Mouse (Mus musculus) heart, postnatal 0 days (tissue): ENCODE data around the gene Nos3. TPM values are rescaled to one million over a fixed set of nuclear protein-coding genes. Genes with fewer than 3 reads are reported as not detected.

Experiments used
- ATAC-seq: fragments of 200-750 bp; cut with Nextera tagmentation; 2 replicates; pipeline ENCODE4 v1.8.0; 2017; ENCODE audit warnings: low read depth, moderate number of reproducible peaks, moderate library complexity; ENCODE audit not compliant: insufficient read depth
- DNase-seq: peaks from one replicate; pipeline ENCODE4 v3.0.0-alpha.2; 2016; ENCODE audit warnings: low spot score
- H3K27ac ChIP-seq: fragments of 300-500 bp; sonication (generic); 2 replicates; pipeline ENCODE4 v1.5.1; 2014; ENCODE audit warnings: low read depth, mild to moderate bottlenecking
- H3K27me3 ChIP-seq: fragments of 300-500 bp; sonication (generic); 2 replicates; pipeline ENCODE4 v1.6.1; 2014; ENCODE audit warnings: low read length, mixed read lengths; ENCODE audit not compliant: control insufficient read depth, insufficient read depth
- H3K36me3 ChIP-seq: fragments of 300-500 bp; sonication (generic); replicated peaks from 2 replicates; pipeline ENCODE4 v1.6.1; 2014; ENCODE audit warnings: low read length, mixed read lengths; ENCODE audit not compliant: control insufficient read depth, insufficient read depth
- H3K4me1 ChIP-seq: fragments of 300-500 bp; sonication (generic); 2 replicates; pipeline ENCODE4 v1.6.1; 2014; ENCODE audit warnings: antibody characterized with exemption; ENCODE audit not compliant: control insufficient read depth, insufficient read depth
- H3K4me2 ChIP-seq: fragments of 300-500 bp; sonication (generic); 2 replicates; pipeline ENCODE4 v1.6.1; 2014; ENCODE audit warnings: low read depth, mild to moderate bottlenecking, low read length, moderate library complexity
- H3K4me3 ChIP-seq: fragments of 300-500 bp; sonication (generic); 2 replicates; pipeline ENCODE4 v1.5.1; 2014; ENCODE audit warnings: low read depth, low read length
- H3K9ac ChIP-seq: fragments of 300-500 bp; sonication (generic); replicated peaks from 2 replicates; pipeline ENCODE4 v1.6.1; 2014; ENCODE audit warnings: low read depth, low read length, mixed read lengths
- H3K9me3 ChIP-seq: fragments of 300-500 bp; sonication (generic); replicated peaks from 2 replicates; pipeline ENCODE4 v1.6.1; 2016; ENCODE audit warnings: low read length; ENCODE audit not compliant: control insufficient read depth
- CTCF ChIP-seq: IDR thresholded peaks from 2 replicates; pipeline ENCODE4 v1.5.1; 2016; ENCODE audit warnings: antibody characterized with exemption, control low read depth, low read depth
- EP300 ChIP-seq: IDR thresholded peaks from 2 replicates; pipeline ENCODE4 v1.6.1; 2016; ENCODE audit warnings: antibody characterized with exemption, low read depth
- WGBS: fragments of 180-500 bp; shearing (Covaris S2); extraction: QIAGEN DNeasy Blood & Tissue Kit; methylation state at CpG from one replicate; pipeline ENCODE4 v1.1.7; 2014; 5-methylcytosine and 5-hydroxymethylcytosine counted together
- polyA plus RNA-seq: library from polyadenylated mRNA; unstranded; fragments of >200 nt; fragmentation: Nextera tagmentation; extraction: Ambion mirVana; gene quantifications from 2 replicates; pipeline ENCODE4 v1.2.1, GENCODE M21; 2015
- total RNA-seq: library from RNA; depleted of rRNA; stranded (reverse); fragments of >200 nt; gene quantifications from 2 replicates; pipeline ENCODE4 v1.2.3, GENCODE M21; 2014; ENCODE audit warnings: low replicate concordance

Gene Nos3
- total and polyA plus RNA-seq, 2 experiments from 2014 or later = 25.6 to 50.9 TPM

GRCm38 (mm10) chr5:24350531-24351250, 13.9 kb upstream of the Nos3 start:
- Histone ChIP-seq H3K4me2 (peak overlapping the region; percentile 79), H3K4me1 (peaks cover 31% of the 10 kb centered on the region), H3K27ac (peak overlapping the region; percentile 98), H3K4me3 (peak overlapping the region; percentile 81), H3K27me3 (no peaks in the 10 kb centered on the region), H3K36me3 (peaks cover 20% of the 10 kb centered on the region; the same call in 1 of the 2 replicates), H3K9ac (peak overlapping the region; percentile 95), H3K9me3 (no peaks in the 10 kb centered on the region)
- 24% methylated on average over 14 of the region's 15 CpGs for WGBS
- DNase-seq (peak; percentile 40), ATAC-seq (peak; percentile 12; the same call in 1 of the 2 replicates)
- TF ChIP-seq CTCF (0 out of 2 replicates have a peak, but pooled peaks have one; percentile 11), EP300 (no peak)

DNA sequence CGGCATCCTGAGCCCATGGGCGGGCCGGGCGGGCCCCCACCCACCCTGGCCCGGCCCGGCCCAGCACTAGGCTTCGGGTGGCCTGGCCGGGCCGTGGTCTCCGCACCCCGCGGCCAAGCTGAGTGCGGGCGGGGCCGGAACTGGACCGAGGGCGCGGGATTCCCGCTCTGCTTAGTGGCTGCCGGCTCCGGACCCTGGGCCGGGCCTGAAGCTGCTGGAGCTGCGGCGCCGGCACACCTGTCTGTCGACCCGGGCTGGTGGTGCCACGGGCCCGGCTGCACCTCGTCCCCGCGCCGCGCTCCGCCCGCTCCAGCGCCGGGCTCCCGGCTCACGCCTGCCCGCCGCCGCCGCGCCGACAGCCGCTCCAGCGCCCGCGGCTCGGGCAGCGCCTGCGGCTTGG, 13.3 kb upstream of the Nos3 start, which contains the start of gene Kcnh2:
TSS of gene Kcnh2 (minus strand) at position 327 of the 400 bp plus-strand sequence.
- H3K27me3 ChIP-seq = no peaks in the 10 kb centered on the region
- DNase-seq (no peak), ATAC-seq (peak; percentile 1; the same call in 1 of the 2 replicates)
- peak within 1 kb of the TSS; percentile 79 for H3K4me2 ChIP-seq
- under 1% methylated on average over 30 of the region's 53 CpGs for WGBS
- H3K36me3 ChIP-seq = peaks cover 15% of the 10 kb centered on the region; the same call in 1 of the 2 replicates
- H3K27ac ChIP-seq = peak within 1 kb of the TSS; percentile 98
- H3K9me3 ChIP-seq = no peaks in the 10 kb centered on the region
- H3K4me3 ChIP-seq = peak within 1 kb of the TSS; percentile 81
- TF ChIP-seq EP300 (no peak), CTCF (no peak)
- peaks cover 31% of the 10 kb centered on the region for H3K4me1 ChIP-seq
- peak within 1 kb of the TSS; percentile 95 for H3K9ac ChIP-seq

- Histone ChIP-seq H3K27ac (peak overlapping the region; percentile 98), H3K4me2 (peak overlapping the region; percentile 79), H3K9me3 (no peaks in the 10 kb centered on the region), H3K4me3 (peak overlapping the region; percentile 81), H3K9ac (peak overlapping the region; percentile 95), H3K27me3 (no peaks in the 10 kb centered on the region), H3K36me3 (peaks cover 11% of the 10 kb centered on the region; the same call in 1 of the 2 replicates), H3K4me1 (peaks cover 31% of the 10 kb centered on the region)
- ATAC-seq (peak; percentile 71), DNase-seq (peak; percentile 93)
- under 1% methylated on average over 24 of the region's 41 CpGs for WGBS
- TF ChIP-seq CTCF (no peak), EP300 (no peak)
These were observed 12.9 kb upstream of the Nos3 start for GRCm38 (mm10) chr5:24351701-24352171.

- Histone ChIP-seq H3K4me3 (peak overlapping the region; percentile 81), H3K9me3 (no peaks in the 10 kb centered on the region), H3K4me2 (peak overlapping the region; percentile 79), H3K27me3 (no peaks in the 10 kb centered on the region), H3K9ac (peak overlapping the region; percentile 95), H3K4me1 (peaks cover 31% of the 10 kb centered on the region), H3K36me3 (peaks cover 4% of the 10 kb centered on the region; the same call in 1 of the 2 replicates), H3K27ac (peak overlapping the region; percentile 98)
- peak; percentile 93 for TF ChIP-seq EP300
- no peak; the same call in 1 of the 2 replicates for TF ChIP-seq CTCF
- ATAC-seq (peak; percentile 68), DNase-seq (peak; percentile 91)
- 6% methylated on average over 24 of the region's 24 CpGs for whole genome bisulfite sequencing
These were observed 12.3 kb upstream of the Nos3 start for GRCm38 (mm10) chr5:24352251-24352859.

GRCm38 (mm10) chr5:24353327-24353726, 11.3 kb upstream of the Nos3 start:
- ATAC-seq = no peak
- WGBS = 20% methylated on average over 4 of the region's 4 CpGs
- H3K4me2 ChIP-seq = peak overlapping the region; percentile 79
- no peaks in the 10 kb centered on the region for H3K36me3 ChIP-seq
- DNase-seq = no peak
- no peak for TF ChIP-seq EP300
- no peak overlapping the region for H3K4me3 ChIP-seq
- H3K27me3 ChIP-seq = no peaks in the 10 kb centered on the region
- H3K9ac ChIP-seq = peak overlapping the region; percentile 95; the same call in 1 of the 2 replicates
- peak overlapping the region; percentile 98 for H3K27ac ChIP-seq
- H3K4me1 ChIP-seq = peaks cover 27% of the 10 kb centered on the region
- no peaks in the 10 kb centered on the region for H3K9me3 ChIP-seq
